Mouse (Mus musculus): ENCODE results near the gene Dock8. TPM values are rescaled to one million over a fixed set of nuclear protein-coding genes. Genes with fewer than 3 reads are reported as not detected.

The Dock8 gene
- total RNA-seq, 2 experiments from 2014 or later, result 2.5 to 2.6 TPM

Other genes with a start within 250 kb of the Dock8 start
- 10 to 100 TPM; 11.6 to 13.4 TPM for gene Pgm5, start 137.7 kb upstream of the Dock8 start, total RNA-seq (2021)
- 100 to 1,000 TPM; 601 to 620 TPM for gene Gm10053, start 123.8 kb upstream of the Dock8 start, total RNA-seq (2021)
- gene Foxd4, start 98.3 kb upstream of the Dock8 start, total RNA-seq (2021), result not detected
- 10 to 100 TPM; 13.6 to 15.2 TPM for gene Cbwd1, start 37.9 kb upstream of the Dock8 start, total RNA-seq (2021)
- gene Kank1, start 237.4 kb downstream of the Dock8 start, total RNA-seq (2021), result 10 to 100 TPM; 15.0 to 15.2 TPM